Mouse (Mus musculus): ENCODE results near the gene Rbfox1. TPM values are rescaled to one million over a fixed set of nuclear protein-coding genes. Genes with fewer than 3 reads are reported as not detected.

Gene Rbfox1
- polyA plus RNA-seq, 1 experiment from 2014 or later = 13.9 TPM

DNA sequence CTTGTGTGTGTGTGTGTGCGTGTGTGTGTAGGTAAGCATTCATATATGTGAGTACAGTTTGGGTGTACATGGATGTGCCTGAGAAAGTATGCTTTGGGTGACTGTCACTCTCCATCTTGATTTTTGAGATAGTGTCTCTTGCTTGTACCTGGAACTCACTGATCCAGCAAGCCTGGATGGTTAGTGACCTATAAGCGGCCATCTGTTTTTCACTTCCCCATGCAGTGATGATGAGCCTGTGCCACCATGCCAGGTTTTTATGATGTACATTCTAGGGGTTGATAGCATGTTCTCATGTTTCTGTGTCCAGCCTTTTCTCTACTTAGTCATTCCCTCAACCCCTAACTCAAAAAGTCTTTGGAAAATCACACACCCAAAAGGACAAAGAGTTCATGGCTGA is 976.5 kb downstream of the Rbfox1 start:
- Histone ChIP-seq H3K36me3 (ENCODE audit: control insufficient read depth, insufficient read depth, low read length) (no peaks in the 10 kb centered on the region), H3K27ac (replicated peaks; ENCODE audit: low read depth, low read length) (no peak overlapping the region), H3K4me2 (ENCODE audit: low read depth, low read length) (no peak overlapping the region), H3K9ac (ENCODE audit: low read depth, low read length) (no peak overlapping the region), H3K4me1 (ENCODE audit: control insufficient read depth, insufficient read depth, low read length) (no peaks in the 10 kb centered on the region), H3K27me3 (replicated peaks; ENCODE audit: control insufficient read depth, insufficient read depth, low read length) (no peaks in the 10 kb centered on the region), H3K9me3 (ENCODE audit: control insufficient read depth, low read length) (no peaks in the 10 kb centered on the region), H3K4me3 (ENCODE audit: low read depth, low read length) (no peak overlapping the region)
- DNase-seq (ENCODE audit: low spot score) (no peak), ATAC-seq (ENCODE audit: low read depth) (no peak)
- WGBS = 85% methylated on average over 2 of the region's 2 CpGs

DNA sequence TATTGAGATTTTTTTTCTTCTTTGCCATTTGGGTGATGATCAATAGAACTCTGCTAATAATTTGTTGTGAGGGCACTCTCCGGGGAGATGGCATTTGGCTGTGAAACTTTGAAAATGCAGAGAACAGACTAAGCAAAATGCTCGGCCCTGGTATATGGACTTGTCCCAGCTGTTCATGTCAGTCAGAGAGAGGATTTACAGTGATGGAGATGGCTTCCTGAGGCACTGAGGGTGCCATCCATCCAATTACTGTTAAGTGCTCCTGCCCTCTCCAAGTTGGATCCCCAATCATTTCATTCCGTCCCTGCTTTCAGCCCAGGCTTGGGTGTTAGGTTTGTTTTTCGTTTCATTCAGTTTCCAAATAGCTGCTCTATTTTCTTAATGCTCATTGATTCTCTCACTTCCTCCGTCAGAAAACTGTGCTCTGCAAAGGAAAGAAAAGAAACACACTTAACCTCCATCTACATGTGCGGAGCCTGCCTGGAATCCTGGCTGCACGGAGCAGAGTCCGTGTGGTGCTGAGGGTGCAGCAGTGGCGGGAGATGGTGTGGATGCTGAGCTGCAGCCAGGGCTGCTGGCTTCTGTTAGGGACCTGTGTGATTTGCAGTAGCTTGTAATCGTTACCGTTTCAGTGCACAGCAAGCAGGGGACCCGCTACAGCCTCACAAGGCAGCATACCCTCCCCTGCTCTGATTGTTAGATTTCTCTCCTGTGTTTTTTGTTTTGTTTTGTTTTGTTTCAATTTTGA is 997.7 kb downstream of the Rbfox1 start:
- Histone ChIP-seq H3K36me3 (ENCODE audit: control insufficient read depth, insufficient read depth, low read length) (no peaks in the 10 kb centered on the region), H3K4me3 (ENCODE audit: low read depth, low read length) (no peak overlapping the region), H3K4me2 (ENCODE audit: low read depth, low read length) (no peak overlapping the region), H3K4me1 (ENCODE audit: control insufficient read depth, insufficient read depth, low read length) (no peaks in the 10 kb centered on the region), H3K9me3 (ENCODE audit: control insufficient read depth, low read length) (no peaks in the 10 kb centered on the region), H3K27me3 (replicated peaks; ENCODE audit: control insufficient read depth, insufficient read depth, low read length) (no peaks in the 10 kb centered on the region), H3K9ac (ENCODE audit: low read depth, low read length) (no peak overlapping the region), H3K27ac (replicated peaks; ENCODE audit: low read depth, low read length) (no peak overlapping the region)
- DNase-seq (ENCODE audit: low spot score) (peak; percentile 7), ATAC-seq (ENCODE audit: low read depth) (no peak)
- WGBS = 30% methylated on average over 12 of the region's 12 CpGs

DNA sequence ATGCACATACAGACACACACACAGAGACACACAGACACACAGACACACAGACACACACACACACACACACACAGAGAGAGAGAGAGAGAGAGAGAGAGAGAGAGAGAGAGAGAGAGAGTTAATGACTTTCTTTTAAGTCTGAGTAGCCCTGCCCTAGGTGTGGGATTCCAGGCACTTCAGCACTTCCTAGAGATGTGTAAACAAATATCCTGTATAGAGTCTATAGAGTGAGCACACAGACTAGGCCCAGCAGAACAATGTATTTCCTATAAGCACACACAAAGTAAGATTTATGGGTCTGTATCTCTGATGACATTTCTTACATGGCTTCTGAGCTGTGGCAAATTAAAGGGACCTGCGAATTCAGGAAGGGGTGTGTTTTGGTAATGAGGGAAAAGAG is 998.6 kb downstream of the Rbfox1 start:
- ATAC-seq (ENCODE audit: low read depth) (no peak), DNase-seq (ENCODE audit: low spot score) (no peak)
- no peaks in the 10 kb centered on the region for H3K36me3 ChIP-seq (ENCODE audit: control insufficient read depth, insufficient read depth, low read length)
- H3K9me3 ChIP-seq (ENCODE audit: control insufficient read depth, low read length) = no peaks in the 10 kb centered on the region
- no peak overlapping the region for H3K4me3 ChIP-seq (ENCODE audit: low read depth, low read length)
- H3K27ac ChIP-seq (replicated peaks; ENCODE audit: low read depth, low read length) = no peak overlapping the region
- H3K4me2 ChIP-seq (ENCODE audit: low read depth, low read length) = no peak overlapping the region
- 67% methylated on average over 1 of the region's 1 CpGs for WGBS
- no peak overlapping the region for H3K9ac ChIP-seq (ENCODE audit: low read depth, low read length)
- H3K27me3 ChIP-seq (replicated peaks; ENCODE audit: control insufficient read depth, insufficient read depth, low read length) = no peaks in the 10 kb centered on the region
- H3K4me1 ChIP-seq (ENCODE audit: control insufficient read depth, insufficient read depth, low read length) = no peaks in the 10 kb centered on the region

DNA sequence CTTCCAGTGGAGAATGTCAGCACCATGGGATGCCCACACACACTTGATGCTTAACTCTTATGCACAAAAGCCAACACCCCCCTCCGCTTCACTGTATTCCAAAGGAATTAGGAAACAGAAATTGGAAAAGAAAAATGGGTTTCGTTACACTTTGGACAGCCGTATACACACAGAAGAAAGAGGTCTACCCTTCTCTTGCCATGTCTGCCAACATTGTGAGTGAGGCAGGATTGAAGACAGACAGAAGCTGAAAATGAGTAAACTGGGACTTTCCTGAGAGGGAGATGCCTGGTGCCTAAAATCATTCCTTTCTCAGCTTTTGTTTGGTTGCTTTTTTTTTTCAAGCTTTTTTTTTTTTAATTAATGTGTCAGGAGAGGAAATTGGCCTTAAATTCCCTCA is 1000.5 kb downstream of the Rbfox1 start:
- Histone ChIP-seq H3K9ac (ENCODE audit: low read depth, low read length) (no peak overlapping the region), H3K27me3 (replicated peaks; ENCODE audit: control insufficient read depth, insufficient read depth, low read length) (no peaks in the 10 kb centered on the region), H3K4me1 (ENCODE audit: control insufficient read depth, insufficient read depth, low read length) (no peaks in the 10 kb centered on the region), H3K27ac (replicated peaks; ENCODE audit: low read depth, low read length) (no peak overlapping the region), H3K9me3 (ENCODE audit: control insufficient read depth, low read length) (no peaks in the 10 kb centered on the region), H3K4me3 (ENCODE audit: low read depth, low read length) (no peak overlapping the region), H3K36me3 (ENCODE audit: control insufficient read depth, insufficient read depth, low read length) (no peaks in the 10 kb centered on the region), H3K4me2 (ENCODE audit: low read depth, low read length) (no peak overlapping the region)
- 73% methylated on average over 3 of the region's 3 CpGs for WGBS
- DNase-seq (ENCODE audit: low spot score) = no peak
- no peak for ATAC-seq (ENCODE audit: low read depth)

DNA sequence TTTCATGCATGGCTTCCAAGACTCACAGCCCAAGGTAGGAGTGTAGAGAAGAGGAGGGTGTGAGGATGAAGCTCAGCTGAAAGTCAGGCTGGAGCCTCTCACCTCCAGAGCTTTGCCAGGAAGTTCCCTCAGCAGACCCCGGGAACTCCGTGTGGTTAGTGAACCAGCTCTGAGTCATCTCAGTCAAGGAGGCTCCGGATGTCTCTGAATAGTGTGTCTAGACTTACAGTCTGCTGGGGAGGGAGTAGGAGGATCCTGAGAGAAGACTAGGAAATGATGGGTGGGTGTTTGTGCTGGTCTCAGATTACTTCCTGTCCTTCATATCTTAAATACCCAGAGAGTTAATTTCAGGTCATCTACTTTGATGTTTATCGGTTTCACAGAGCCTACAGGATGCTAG is 1004.1 kb downstream of the Rbfox1 start:
- 43% methylated on average over 4 of the region's 4 CpGs for WGBS
- Histone ChIP-seq H3K9ac (ENCODE audit: low read depth, low read length) (no peak overlapping the region), H3K4me2 (ENCODE audit: low read depth, low read length) (no peak overlapping the region), H3K9me3 (ENCODE audit: control insufficient read depth, low read length) (no peaks in the 10 kb centered on the region), H3K4me1 (ENCODE audit: control insufficient read depth, insufficient read depth, low read length) (no peaks in the 10 kb centered on the region), H3K36me3 (ENCODE audit: control insufficient read depth, insufficient read depth, low read length) (no peaks in the 10 kb centered on the region), H3K27me3 (replicated peaks; ENCODE audit: control insufficient read depth, insufficient read depth, low read length) (no peaks in the 10 kb centered on the region), H3K4me3 (ENCODE audit: low read depth, low read length) (no peak overlapping the region), H3K27ac (replicated peaks; ENCODE audit: low read depth, low read length) (no peak overlapping the region)
- peak; percentile 31 for DNase-seq (ENCODE audit: low spot score)
- no peak for ATAC-seq (ENCODE audit: low read depth)

DNA sequence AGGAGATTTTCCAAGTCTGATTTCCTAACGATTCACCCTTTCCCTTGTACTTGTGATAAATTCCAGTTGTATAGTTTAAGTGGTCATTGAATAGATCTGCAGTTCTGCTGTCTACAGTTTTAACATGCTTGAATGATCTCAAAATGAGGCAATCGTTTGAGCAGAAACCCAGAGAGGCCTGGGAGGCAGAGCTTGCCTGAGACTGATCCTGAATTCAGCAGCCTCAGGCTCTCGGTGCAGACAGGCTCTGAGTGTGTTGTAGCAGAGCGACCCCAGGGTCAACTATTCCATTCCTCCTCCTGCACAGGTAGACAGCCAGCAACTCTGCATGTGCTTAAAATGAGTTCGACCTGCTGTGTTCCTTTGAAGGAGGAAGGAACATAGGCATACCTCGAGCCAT is 1012.6 kb downstream of the Rbfox1 start:
- Histone ChIP-seq H3K9me3 (ENCODE audit: control insufficient read depth, low read length) (no peaks in the 10 kb centered on the region), H3K4me1 (ENCODE audit: control insufficient read depth, insufficient read depth, low read length) (no peaks in the 10 kb centered on the region), H3K27ac (replicated peaks; ENCODE audit: low read depth, low read length) (no peak overlapping the region), H3K27me3 (replicated peaks; ENCODE audit: control insufficient read depth, insufficient read depth, low read length) (no peaks in the 10 kb centered on the region), H3K36me3 (ENCODE audit: control insufficient read depth, insufficient read depth, low read length) (no peaks in the 10 kb centered on the region), H3K9ac (ENCODE audit: low read depth, low read length) (no peak overlapping the region), H3K4me2 (ENCODE audit: low read depth, low read length) (no peak overlapping the region), H3K4me3 (ENCODE audit: low read depth, low read length) (no peak overlapping the region)
- DNase-seq (ENCODE audit: low spot score) (peak; percentile 6), ATAC-seq (ENCODE audit: low read depth) (no peak)
- WGBS = 36% methylated on average over 6 of the region's 6 CpGs

DNA sequence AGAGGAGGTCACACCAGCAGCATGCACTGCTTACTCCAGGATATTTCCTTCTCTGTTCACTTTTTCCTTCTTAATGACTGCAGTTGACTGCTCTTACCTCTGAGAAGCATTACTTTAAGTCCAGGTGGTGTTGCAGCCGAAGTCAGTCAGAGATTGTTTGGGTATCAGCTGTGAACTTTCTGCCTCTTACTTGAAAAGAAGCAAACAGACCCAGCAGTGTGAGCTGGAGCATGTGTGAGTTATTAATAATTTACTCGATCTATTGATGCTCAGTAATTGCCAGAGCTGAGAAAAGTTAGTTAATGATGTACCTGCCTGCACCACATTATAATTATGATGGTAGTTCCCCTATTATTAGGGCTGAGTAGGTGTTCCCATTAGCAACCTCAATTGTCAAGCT is 1014.9 kb downstream of the Rbfox1 start:
- no peak overlapping the region for H3K4me3 ChIP-seq (ENCODE audit: low read depth, low read length)
- ATAC-seq (ENCODE audit: low read depth) = no peak

DNA sequence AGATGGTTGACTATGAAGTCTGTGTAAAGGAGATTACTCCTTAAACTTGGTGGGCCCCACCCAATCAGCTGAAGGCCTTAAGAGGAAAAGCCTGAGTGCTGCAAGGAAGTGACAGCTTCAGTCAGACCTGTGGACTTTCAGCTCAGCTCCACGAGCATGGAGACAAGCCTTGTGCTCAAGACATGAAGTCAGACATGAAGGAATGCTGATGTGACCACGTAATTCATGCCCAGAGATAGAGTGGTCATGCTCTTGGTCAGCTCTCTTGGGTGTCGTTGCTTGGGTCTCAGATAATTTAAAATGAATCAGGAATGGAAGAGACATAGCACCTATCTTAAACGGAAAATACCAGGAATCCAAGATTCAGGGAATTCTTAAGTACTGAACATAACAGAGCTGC is 1019.8 kb downstream of the Rbfox1 start:
- WGBS = 71% methylated on average over 4 of the region's 4 CpGs

More for the DNA sequence above, 1014.9 kb downstream of the Rbfox1 start:
- H3K27ac ChIP-seq (replicated peaks; ENCODE audit: low read depth, low read length) = no peak overlapping the region
- H3K27me3 ChIP-seq (replicated peaks; ENCODE audit: control insufficient read depth, insufficient read depth, low read length) = no peaks in the 10 kb centered on the region
- H3K4me1 ChIP-seq (ENCODE audit: control insufficient read depth, insufficient read depth, low read length) = no peaks in the 10 kb centered on the region
- no peak overlapping the region for H3K9ac ChIP-seq (ENCODE audit: low read depth, low read length)
- DNase-seq (ENCODE audit: low spot score) = no peak
- H3K9me3 ChIP-seq (ENCODE audit: control insufficient read depth, low read length) = no peaks in the 10 kb centered on the region
- no peak overlapping the region for H3K4me2 ChIP-seq (ENCODE audit: low read depth, low read length)
- WGBS = 61% methylated on average over 2 of the region's 2 CpGs
- no peaks in the 10 kb centered on the region for H3K36me3 ChIP-seq (ENCODE audit: control insufficient read depth, insufficient read depth, low read length)

DNA sequence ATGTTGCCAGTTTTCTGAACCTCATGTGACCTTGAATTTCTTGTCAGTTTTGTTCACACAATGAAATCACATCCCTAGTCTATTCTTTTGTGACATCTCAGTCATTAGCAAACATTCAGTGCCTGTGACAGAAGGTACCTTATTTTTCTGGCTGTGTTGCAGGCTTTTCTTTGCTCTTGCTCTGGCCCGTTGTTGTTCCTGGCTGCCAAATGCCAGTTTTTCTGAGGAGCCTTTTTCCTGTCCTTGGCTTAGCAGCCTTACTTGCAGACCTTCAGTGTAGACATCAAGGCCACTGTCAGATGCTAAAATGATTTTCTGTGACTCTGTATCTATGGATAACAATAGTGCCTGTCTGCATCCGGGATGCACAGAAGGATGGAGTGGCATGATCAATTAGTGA is 1020.8 kb downstream of the Rbfox1 start:
- Histone ChIP-seq H3K4me3 (ENCODE audit: low read depth, low read length) (no peak overlapping the region), H3K27ac (replicated peaks; ENCODE audit: low read depth, low read length) (no peak overlapping the region), H3K9me3 (ENCODE audit: control insufficient read depth, low read length) (no peaks in the 10 kb centered on the region), H3K27me3 (replicated peaks; ENCODE audit: control insufficient read depth, insufficient read depth, low read length) (no peaks in the 10 kb centered on the region), H3K36me3 (ENCODE audit: control insufficient read depth, insufficient read depth, low read length) (no peaks in the 10 kb centered on the region), H3K4me2 (ENCODE audit: low read depth, low read length) (no peak overlapping the region), H3K9ac (ENCODE audit: low read depth, low read length) (no peak overlapping the region), H3K4me1 (ENCODE audit: control insufficient read depth, insufficient read depth, low read length) (no peaks in the 10 kb centered on the region)
- WGBS = 67% methylated on average over 2 of the region's 2 CpGs
- no peak for ATAC-seq (ENCODE audit: low read depth)
- no peak for DNase-seq (ENCODE audit: low spot score)

More for the DNA sequence above, 1019.8 kb downstream of the Rbfox1 start:
- H3K4me2 ChIP-seq (ENCODE audit: low read depth, low read length) = no peak overlapping the region
- no peak overlapping the region for H3K27ac ChIP-seq (replicated peaks; ENCODE audit: low read depth, low read length)
- H3K4me3 ChIP-seq (ENCODE audit: low read depth, low read length) = no peak overlapping the region
- no peaks in the 10 kb centered on the region for H3K27me3 ChIP-seq (replicated peaks; ENCODE audit: control insufficient read depth, insufficient read depth, low read length)
- no peaks in the 10 kb centered on the region for H3K9me3 ChIP-seq (ENCODE audit: control insufficient read depth, low read length)
- no peaks in the 10 kb centered on the region for H3K4me1 ChIP-seq (ENCODE audit: control insufficient read depth, insufficient read depth, low read length)
- H3K36me3 ChIP-seq (ENCODE audit: control insufficient read depth, insufficient read depth, low read length) = no peaks in the 10 kb centered on the region
- DNase-seq (ENCODE audit: low spot score) = no peak
- ATAC-seq (ENCODE audit: low read depth) = no peak
- H3K9ac ChIP-seq (ENCODE audit: low read depth, low read length) = no peak overlapping the region

Measured in embryonic facial prominence, embryonic 14.5 days (tissue).